Mouse (Mus musculus) heart, postnatal 0 days (tissue): ENCODE results near the gene Galnt5.

Source experiments
- CTCF ChIP-seq: IDR thresholded peaks from 2 replicates; pipeline ENCODE4 v1.5.1; 2016; ENCODE audit warnings: antibody characterized with exemption, control low read depth, low read depth
- EP300 ChIP-seq: IDR thresholded peaks from 2 replicates; pipeline ENCODE4 v1.6.1; 2016; ENCODE audit warnings: antibody characterized with exemption, low read depth

DNA sequence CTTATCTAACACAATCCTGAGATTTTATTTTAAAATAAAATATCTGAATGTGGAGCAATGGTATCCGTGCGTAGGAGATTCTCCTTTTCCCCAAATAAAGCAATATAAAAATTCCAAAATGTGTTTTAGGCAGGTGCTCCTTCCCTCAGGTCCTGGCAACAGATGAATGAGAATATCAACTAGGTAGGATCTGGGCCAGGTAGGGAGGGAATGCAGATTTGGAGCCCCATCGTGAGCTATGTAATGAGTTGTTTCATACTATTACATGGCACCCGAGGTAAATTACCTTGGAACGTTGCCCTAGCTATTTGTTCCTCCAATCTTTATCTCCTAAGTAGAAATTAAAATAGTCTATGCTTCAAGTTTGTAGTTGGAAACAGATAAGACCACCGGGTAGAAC lies 25.9 kb downstream of the Galnt5 start:
- no peak for TF ChIP-seq CTCF
- TF ChIP-seq EP300 = no peak
